Mouse (Mus musculus) left cerebral cortex, adult 2 months (tissue): ENCODE measurements at regions not wholly inside any gene's neighbourhood (a gene's known extent, or its start where the extent isn't known, plus 50 kb on each side); places are given as distances from the start of the nearest gene placed in this dataset.

ENCODE experiments used
- DNase-seq, 2 experiments: peaks; one replicate each; pipeline ENCODE4 v3.0.0; 2021 to 2022; ENCODE audit warnings: low spot score in 2 of 2, mixed read lengths in 1 of 2; ENCODE audit errors: extremely low spot score in 1 of 2
- H3K27ac ChIP-seq: fragments of 200-600 bp; 2 replicates; pipeline ENCODE4 v1.8.1; 2022
- H3K4me3 ChIP-seq: fragments of 200-600 bp; 2 replicates; pipeline ENCODE4 v1.8.1; 2022
- CTCF ChIP-seq: fragments of 200-600 bp; IDR thresholded peaks from 2 replicates; pipeline ENCODE4 v1.8.1; 2022; ENCODE audit warnings: antibody characterized with exemption, mild to moderate bottlenecking, moderate library complexity
- intact Hi-C: fragments of 180-260 bp; cut with DNase I; formaldehyde crosslinking; loops from one replicate; pipeline ENCODE4 v1.15.1; 2025

DNA sequence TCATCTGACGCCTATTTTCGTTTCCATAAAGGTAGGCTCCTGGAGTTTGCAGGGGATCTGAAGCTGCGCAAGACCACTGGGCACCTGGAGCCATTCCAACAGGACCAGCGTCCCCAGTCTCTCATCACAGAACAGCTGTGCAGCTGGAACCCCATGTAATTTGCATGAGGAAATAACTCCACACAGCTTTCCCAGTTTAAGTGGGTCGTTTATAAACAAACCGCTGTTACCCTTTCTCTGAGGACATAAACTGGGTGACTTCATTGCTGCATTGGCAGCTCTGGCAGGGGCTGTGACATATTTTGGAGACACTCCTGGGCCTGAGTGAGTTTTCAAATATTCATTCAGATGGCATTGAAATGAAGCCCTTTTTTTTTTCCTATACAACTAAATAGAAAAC lies 145.2 kb downstream of the Tmem18 start:
- no peak overlapping the region for H3K27ac ChIP-seq
- DNase-seq, result no peak
- intact Hi-C loops, result no loop called here
- TF ChIP-seq CTCF, result no peak
- no peak overlapping the region for H3K4me3 ChIP-seq

DNA sequence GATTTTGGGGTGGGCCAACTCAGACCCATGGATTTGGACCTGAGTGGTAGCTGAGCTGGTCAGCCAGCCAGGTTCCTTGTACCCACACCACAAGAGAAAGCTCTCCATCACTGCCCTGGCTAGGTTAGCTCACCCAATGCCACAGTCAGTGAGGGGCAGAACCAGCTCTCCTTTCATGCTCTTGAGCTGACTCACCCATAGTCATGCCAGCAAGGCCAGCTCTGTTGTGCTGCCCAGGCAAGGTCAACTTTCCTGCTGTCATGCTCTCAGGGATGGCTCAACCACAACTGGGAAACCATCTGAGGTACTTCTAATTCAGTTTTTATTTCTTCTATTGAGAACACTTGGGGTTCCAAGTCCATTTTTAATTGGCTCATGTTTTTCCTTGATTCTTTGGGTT lies 116.5 kb upstream of the Alkal2 start:
- intact Hi-C loops, result no loop called here
- no peak overlapping the region for H3K27ac ChIP-seq
- H3K4me3 ChIP-seq, result no peak overlapping the region
- DNase-seq, result no peak
- TF ChIP-seq CTCF, result no peak

DNA sequence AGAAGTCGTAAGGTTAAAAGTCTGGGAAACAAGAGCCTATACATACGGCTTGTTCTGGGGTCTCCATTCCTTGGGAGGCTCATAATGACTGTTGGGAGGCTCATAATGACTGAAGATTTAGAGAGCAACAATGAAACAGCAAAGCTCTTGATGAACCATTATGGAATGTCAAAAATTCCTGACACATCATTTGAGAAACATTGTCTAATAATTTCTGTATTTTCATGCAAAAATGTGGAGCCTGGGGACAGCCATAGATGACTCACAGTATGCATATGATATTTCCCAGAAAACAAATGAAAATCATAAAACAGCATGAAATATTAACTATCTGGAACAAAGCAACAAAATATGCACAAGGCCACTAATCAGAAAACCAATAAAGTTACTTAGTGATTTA lies 90.8 kb upstream of the Alkal2 start:
- no peak for TF ChIP-seq CTCF
- no peak overlapping the region for H3K4me3 ChIP-seq
- H3K27ac ChIP-seq, result no peak overlapping the region
- intact Hi-C loops, result no loop called here
- no peak for DNase-seq

DNA sequence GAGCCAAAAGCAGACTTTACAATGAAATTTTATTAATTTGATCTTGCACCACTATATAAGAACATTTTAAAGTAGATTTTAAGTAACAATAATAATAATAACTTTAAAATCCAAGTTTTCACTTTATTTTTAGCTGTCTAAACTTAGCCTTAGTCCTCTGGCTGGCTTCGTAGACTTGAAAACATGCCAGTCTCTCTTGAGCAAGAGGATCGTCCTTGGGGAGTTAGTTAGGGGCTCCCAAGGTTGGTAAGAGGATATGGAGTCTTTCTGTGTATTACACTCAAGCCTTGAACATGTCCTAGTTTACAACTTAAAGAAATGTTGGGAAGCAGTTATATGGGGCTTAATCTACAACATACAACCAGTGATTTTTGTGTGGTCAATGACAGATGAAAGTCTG lies 68.0 kb upstream of the Alkal2 start:
- no peak for TF ChIP-seq CTCF
- Histone ChIP-seq H3K27ac (no peak overlapping the region), H3K4me3 (no peak overlapping the region)
- intact Hi-C loops, result no loop called here
- no peak for DNase-seq

DNA sequence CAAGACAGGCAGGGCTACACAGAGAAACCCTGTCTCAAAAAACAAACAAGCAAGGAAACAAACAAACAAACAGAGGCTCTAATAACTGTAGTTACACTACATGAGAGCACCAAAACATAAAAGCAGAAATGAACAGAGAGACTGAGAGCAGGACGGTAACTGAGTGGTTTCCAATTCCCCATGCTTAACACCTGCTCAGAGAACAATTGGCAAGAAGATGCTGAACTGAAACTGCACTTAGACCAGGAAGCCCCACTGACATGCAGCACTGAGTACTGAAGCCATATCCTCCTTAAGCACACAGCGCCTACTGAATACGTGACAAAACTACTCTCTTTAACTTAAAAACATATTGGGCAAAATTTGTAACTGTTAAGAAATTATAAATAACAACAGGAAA lies 52.7 kb upstream of the Alkal2 start:
- intact Hi-C loops, result no loop called here
- DNase-seq, result no peak
- no peak for TF ChIP-seq CTCF
- no peak overlapping the region for H3K27ac ChIP-seq
- no peak overlapping the region for H3K4me3 ChIP-seq
